Mouse (Mus musculus) brain, embryonic 14.5 days (tissue): Measurements from ENCODE around the gene Sepsecs. TPM values are rescaled to one million over a fixed set of nuclear protein-coding genes. Genes with fewer than 3 reads are reported as not detected.

Experiments used
- DNase-seq: peaks from one replicate; pipeline ENCODE4 v3.0.0-alpha.2; 2011; ENCODE audit warnings: low read depth
- CTCF ChIP-seq: fragments of 200-500 bp; IDR thresholded peaks from 2 replicates; pipeline ENCODE4 v1.5.1; 2012; ENCODE audit warnings: inconsistent platforms, mild to moderate bottlenecking, moderate library complexity, borderline replicate concordance; ENCODE audit not compliant: insufficient read depth, insufficient read length; ENCODE audit errors: extremely low read depth
- POLR2A ChIP-seq: fragments of 200-500 bp; IDR thresholded peaks from 2 replicates; pipeline ENCODE4 v1.6.1; 2012; ENCODE audit warnings: mild to moderate bottlenecking, inconsistent platforms, borderline replicate concordance; ENCODE audit not compliant: poor library complexity, insufficient read depth, insufficient read length, severe bottlenecking; ENCODE audit errors: extremely low read depth
- polyA plus RNA-seq: library from polyadenylated mRNA; depleted of rRNA; stranded (reverse); fragments of >200 nt; gene quantifications from 2 replicates; pipeline ENCODE4 v1.2.3, GENCODE M21; 2012

Gene Sepsecs
- polyA plus RNA-seq, 1 experiment, result 11.1 TPM

GRCm38 (mm10) chr5:52673341-52673740 lies 3.8 kb upstream of the Sepsecs start:
- DNase-seq, result peak; percentile 47
- TF ChIP-seq CTCF (no peak), POLR2A (no peak)

GRCm38 (mm10) chr5:52670745-52671144 lies 1.2 kb upstream of the Sepsecs start:
- TF ChIP-seq CTCF (no peak), POLR2A (no peak)

GRCm38 (mm10) chr5:52666766-52667165 lies 2.7 kb downstream of the Sepsecs start:
- TF ChIP-seq POLR2A (no peak), CTCF (no peak)
- no peak for DNase-seq

More at GRCm38 (mm10) chr5:52670745-52671144, 1.2 kb upstream of the Sepsecs start:
- DNase-seq, result no peak

- no peak for TF ChIP-seq POLR2A
- TF ChIP-seq CTCF, result no peak
- no peak for DNase-seq
Observed at GRCm38 (mm10) chr5:52657957-52658356, 11.6 kb downstream of the Sepsecs start.

GRCm38 (mm10) chr5:52657336-52657735 lies 12.2 kb downstream of the Sepsecs start:
- no peak for DNase-seq
- TF ChIP-seq CTCF (no peak), POLR2A (no peak)

GRCm38 (mm10) chr5:52655992-52656391 lies 13.5 kb downstream of the Sepsecs start:
- TF ChIP-seq CTCF, result peak; percentile 24; the same call in 1 of the 2 replicates
- TF ChIP-seq POLR2A, result no peak
- peak; percentile 61 for DNase-seq

- TF ChIP-seq POLR2A (no peak), CTCF (no peak)
- peak; percentile 27 for DNase-seq
Observed at GRCm38 (mm10) chr5:52654961-52655360, 14.5 kb downstream of the Sepsecs start.

- no peak for TF ChIP-seq POLR2A
- no peak for TF ChIP-seq CTCF
- DNase-seq, result no peak
Observed at GRCm38 (mm10) chr5:52652606-52653005, 16.9 kb downstream of the Sepsecs start.

GRCm38 (mm10) chr5:52652086-52652485 lies 17.4 kb downstream of the Sepsecs start:
- no peak for DNase-seq
- TF ChIP-seq CTCF, result no peak
- no peak for TF ChIP-seq POLR2A

GRCm38 (mm10) chr5:52643947-52644840 lies 25.3 kb downstream of the Sepsecs start:
- DNase-seq, result no peak
- no peak for TF ChIP-seq POLR2A
- no peak for TF ChIP-seq CTCF

- no peak for DNase-seq
- TF ChIP-seq CTCF (no peak), POLR2A (no peak)
Observed at GRCm38 (mm10) chr5:52641736-52642135, 27.8 kb downstream of the Sepsecs start.

- TF ChIP-seq CTCF (no peak), POLR2A (no peak)
- DNase-seq, result no peak
Observed at GRCm38 (mm10) chr5:52638916-52639315, 30.6 kb downstream of the Sepsecs start.

GRCm38 (mm10) chr5:52638006-52638405 lies 31.5 kb downstream of the Sepsecs start:
- DNase-seq, result no peak
- no peak for TF ChIP-seq POLR2A
- TF ChIP-seq CTCF, result no peak
